Comparison of ENCODE assay signal across 10 mouse cellular contexts in genomic region chr5:97330074-97330473, GRCm38 (mm10).
A peak's percentile ranks its signal among the peaks of the same experiment; 100 is the strongest.
DNase-seq lines count a peak whose midpoint lies in the region; ATAC-seq and TF ChIP-seq lines count a peak whose summit lies in the region.
"Had no signal": no experiment of that assay in that cellular context is flagged by ENCODE, and none has a peak within 500 bp of the region (broad histone marks: within the 10 kb centered on the region; RNA-seq: fewer than 3 reads in every experiment).

No protein-coding gene starts in this region.

- no peaks in the 10 kb centered on the region for H3K36me3 ChIP-seq in hindbrain, embryonic 16.5 days (ENCODE audit: control insufficient read depth, insufficient read depth, low read length)
- no peaks in the 10 kb centered on the region for H3K36me3 ChIP-seq in hindbrain, embryonic 12.5 days
- H3K36me3 ChIP-seq in CH12.LX (replicated peaks in 1 of 2; ENCODE audit: control insufficient read depth in 1 of 2, insufficient read depth in 1 of 2, low read length in 1 of 2) = no peaks in the 10 kb centered on the region
- H3K36me3 ChIP-seq: limb, embryonic 12.5 days had no signal

- H3K9ac ChIP-seq in hindbrain, embryonic 16.5 days (ENCODE audit: low read depth, low read length) = no peak overlapping the region
- H3K9ac ChIP-seq in hindbrain, embryonic 12.5 days = no peak overlapping the region
- H3K9ac ChIP-seq in CH12.LX (ENCODE audit: insufficient read depth, low read depth) = no peak overlapping the region
- H3K9ac ChIP-seq: limb, embryonic 12.5 days had no signal

- no peaks in the 10 kb centered on the region for H3K27me3 ChIP-seq in hindbrain, embryonic 16.5 days (replicated peaks; ENCODE audit: control insufficient read depth, insufficient read depth, low read length)
- no peaks in the 10 kb centered on the region for H3K27me3 ChIP-seq in hindbrain, embryonic 12.5 days
- H3K27me3 ChIP-seq in CH12.LX (replicated peaks) (no peaks in the 10 kb centered on the region), Patski (no peaks in the 10 kb centered on the region)
- H3K27me3 ChIP-seq: limb, embryonic 12.5 days had no signal

- 50% methylated on average over 1 of the region's 1 CpGs for WGBS in hindbrain, embryonic 16.5 days
- WGBS in hindbrain, embryonic 12.5 days = 37% methylated on average over 1 of the region's 1 CpGs

- TF ChIP-seq RAD21 in CH12.LX (IDR thresholded peaks at IDR 0.05; ENCODE audit: low read depth, low read length) = peak; percentile 72

- CTCF ChIA-PET in Patski (lab: Charles Lee) = no interaction called here

- peak; percentile 42; the same call in 1 of the 2 replicates for ATAC-seq in hindbrain, embryonic 16.5 days
- no peak for ATAC-seq in hindbrain, embryonic 12.5 days (ENCODE audit: low FRiP score)
- no peak for ATAC-seq in Patski

- TF ChIP-seq POLR2A in CH12.LX (IDR thresholded peaks at IDR 0.05; ENCODE audit: low read depth, low read length) = no peak

- no peak overlapping the region for H3K4me3 ChIP-seq in hindbrain, embryonic 16.5 days (ENCODE audit: low read length)
- no peak overlapping the region for H3K4me3 ChIP-seq in hindbrain, embryonic 12.5 days
- H3K4me3 ChIP-seq in CH12.LX (replicated peaks in 1 of 3; ENCODE audit: low read depth in 2 of 3, low read length in 2 of 3, poor library complexity in 1 of 3) = no peak overlapping the region
- H3K4me3 ChIP-seq: limb, embryonic 12.5 days had no signal

- TF ChIP-seq EP300 in CH12.LX (IDR thresholded peaks at IDR 0.05; ENCODE audit: low read length) = no peak

- no peaks in the 10 kb centered on the region for H3K79me2 ChIP-seq in CH12.LX (replicated peaks; ENCODE audit: control insufficient read depth, extremely low read depth, insufficient read depth, poor library complexity, severe bottlenecking)

- peak in 1 of 2 experiments; percentile 63; a peak in 2 of 4 replicates for TF ChIP-seq CTCF in CH12.LX (conservative IDR thresholded peaks at IDR 0.05 in 1 of 2, IDR thresholded peaks at IDR 0.05 in 1 of 2; ENCODE audit: low read depth in 2 of 2, low read length in 2 of 2)
- TF ChIP-seq CTCF in Patski (IDR thresholded peaks at IDR 0.05) = peak; percentile 26

- H3K27ac ChIP-seq in hindbrain, embryonic 16.5 days (ENCODE audit: low read depth, low read length) = no peak overlapping the region
- no peak overlapping the region for H3K27ac ChIP-seq in hindbrain, embryonic 12.5 days
- no peak overlapping the region for H3K27ac ChIP-seq in CH12.LX (ENCODE audit: insufficient read depth, low read depth)
- H3K27ac ChIP-seq: limb, embryonic 12.5 days had no signal

- in situ Hi-C loops in CH12.LX (cut with MboI; ENCODE audit: low pct_ligation_motif_present, low pct_unique_long_range_greater_than_20kb, low sequenced_read_pairs) (no loop called here), Patski (cut with MboI; ENCODE audit: low pct_unique_long_range_greater_than_20kb) (no loop called here)

- H3K4me2 ChIP-seq in hindbrain, embryonic 16.5 days (ENCODE audit: low read length) = no peak overlapping the region
- H3K4me2 ChIP-seq in hindbrain, embryonic 12.5 days (replicated peaks) = no peak overlapping the region
- H3K4me2 ChIP-seq in CH12.LX (ENCODE audit: insufficient read depth, low read depth, poor library complexity, severe bottlenecking) = no peak overlapping the region
- H3K4me2 ChIP-seq: limb, embryonic 12.5 days had no signal

- H3K9me3 ChIP-seq in hindbrain, embryonic 16.5 days (ENCODE audit: control insufficient read depth, low read length) = no peaks in the 10 kb centered on the region
- H3K9me3 ChIP-seq in hindbrain, embryonic 12.5 days (replicated peaks) = no peaks in the 10 kb centered on the region
- H3K9me3 ChIP-seq in CH12.LX (replicated peaks; ENCODE audit: low read length) = no peaks in the 10 kb centered on the region
- H3K9me3 ChIP-seq: limb, embryonic 12.5 days had no signal

- POLR2A ChIA-PET in Patski (lab: Charles Lee) = no interaction called here

- DNase-seq in CH12.LX (ENCODE audit: extremely low read depth) = peak; percentile 11
- DNase-seq in Patski (ENCODE audit: low read depth, low spot score) = no peak
- peak; percentile 24 for DNase-seq in lung, postnatal 10 days
- no peak for DNase-seq in adipocyte (ENCODE audit: low spot score)
- DNase-seq in ovary, postnatal 14 days (ENCODE audit: low spot score) = no peak
- DNase-seq: kidney, adult 11 months; spleen, adult 18-20 months had no signal

- dilution Hi-C loops in CH12.LX (cut with MboI; ENCODE audit: extremely low pct_ligation_motif_present, extremely low pct_unique_long_range_greater_than_20kb, low sequenced_read_pairs) = no loop called here

- H3K4me1 ChIP-seq in hindbrain, embryonic 16.5 days (ENCODE audit: control insufficient read depth, insufficient read depth, low read depth, low read length) = no peaks in the 10 kb centered on the region
- no peaks in the 10 kb centered on the region for H3K4me1 ChIP-seq in hindbrain, embryonic 12.5 days
- H3K4me1 ChIP-seq in CH12.LX (ENCODE audit: control insufficient read depth in 1 of 2, insufficient read depth in 2 of 2) = peaks cover 0 to 15% of the 10 kb centered on the region in 2 experiments; a peak in 2 of 4 replicates
- H3K4me1 ChIP-seq: limb, embryonic 12.5 days had no signal

TF ChIP-seq in CH12.LX, 34 proteins besides CTCF, POLR2A, EP300 and RAD21:
- TF ChIP-seq TBP (conservative IDR thresholded peaks at IDR 0.05; ENCODE audit: low read depth, low read length) = no peak
- no peak for TF ChIP-seq PAX5 (IDR thresholded peaks at IDR 0.05; ENCODE audit: low read length)
- TF ChIP-seq TCF12 (IDR thresholded peaks at IDR 0.05; ENCODE audit: low read depth, low read length) = no peak
- no peak for TF ChIP-seq NELFE (IDR thresholded peaks at IDR 0.05; ENCODE audit: low read depth, low read length)
- TF ChIP-seq SMC3 (IDR thresholded peaks at IDR 0.05; ENCODE audit: low read depth, low read length) = peak; percentile 53
- no peak for TF ChIP-seq SIN3A (IDR thresholded peaks at IDR 0.05; ENCODE audit: low read length)
- TF ChIP-seq MAX (IDR thresholded peaks at IDR 0.05; ENCODE audit: low read length) = no peak

Comparison
In these comparisons a context has a peak if more than half of its experiments do, and no peak if none do; other contexts are left out.
1. DNase-seq: peak in CH12.LX (single experiment) and lung, postnatal 10 days (single experiment); none in Patski (single experiment), adipocyte (single experiment) and ovary, postnatal 14 days (single experiment).